Mouse (Mus musculus): ENCODE measurements around the gene Rpsa.

The Rpsa gene

DNA sequence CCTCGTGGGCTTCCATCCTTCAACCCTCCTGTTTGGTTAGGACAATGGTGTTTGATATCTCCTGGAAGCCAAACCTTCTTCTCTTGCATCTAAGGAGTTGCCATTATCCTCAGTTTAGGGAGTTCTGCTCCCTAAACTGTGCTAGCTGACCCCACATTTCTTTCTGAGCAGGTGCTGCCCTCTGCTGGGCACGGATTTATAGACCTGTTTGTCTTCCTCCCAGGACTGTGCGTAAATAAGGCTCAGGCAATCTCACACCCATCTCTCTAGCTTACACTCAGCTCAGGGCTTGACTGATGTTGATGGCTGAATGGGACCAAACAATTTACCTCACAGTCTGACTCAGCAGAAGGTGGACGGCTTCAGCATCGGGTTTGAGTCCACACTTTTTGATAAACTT is 43.8 kb downstream of the Rpsa start:
- DNase-seq (ENCODE audit: low spot score) = peak; percentile 75

DNA sequence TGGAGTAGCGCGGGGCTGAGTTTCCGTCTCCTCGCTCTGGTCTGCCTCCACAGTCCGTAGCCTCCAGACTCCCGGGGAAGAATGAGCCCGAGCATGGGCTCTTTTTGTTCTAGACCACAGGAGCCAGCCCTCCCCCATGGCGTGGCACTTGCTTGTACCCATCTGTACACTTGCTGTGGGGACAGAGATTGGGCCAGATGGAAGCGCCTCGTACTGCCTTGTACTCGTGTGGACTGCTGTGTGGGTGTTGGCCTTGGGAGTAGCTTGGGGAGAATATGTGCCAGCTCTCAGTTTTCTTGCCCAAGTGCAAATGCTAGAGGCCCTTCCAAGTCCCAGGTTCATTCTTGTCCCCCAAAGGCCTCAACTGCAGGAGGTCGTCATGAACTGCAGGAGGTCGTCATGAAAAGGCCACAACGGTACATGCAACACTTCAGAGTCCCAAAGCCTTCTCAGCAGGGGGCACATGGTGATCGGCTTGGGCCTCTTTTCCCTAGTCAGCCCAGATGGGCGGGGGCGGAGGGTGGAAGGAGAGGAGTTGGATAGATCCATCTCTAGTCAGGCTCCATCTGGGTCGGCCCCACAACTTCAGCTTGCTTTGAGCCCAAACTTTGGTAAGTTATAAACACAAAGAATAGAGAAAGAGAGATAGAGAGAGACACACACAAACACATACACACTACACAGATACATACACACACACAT is 47.1 kb downstream of the Rpsa start:
- no peak for DNase-seq (ENCODE audit: low spot score)

GRCm38 (mm10) chr9:120178813-120179212 is 51.3 kb downstream of the Rpsa start:
- DNase-seq (ENCODE audit: low spot score) = no peak

Data from embryo, embryonic 10.5 days (tissue).